Mouse (Mus musculus): ENCODE data around the gene Lhx3.

GRCm38 (mm10) chr2:26240330-26240729 lies 32.2 kb upstream of the Lhx3 start:
- TF ChIP-seq CTCF (conservative IDR thresholded peaks at IDR 0.05; ENCODE audit: low read length): no peak
- TF ChIP-seq POU5F1 (IDR thresholded peaks at IDR 0.05; ENCODE audit: borderline replicate concordance, low read length): no peak
- no peak for TF ChIP-seq NANOG (IDR thresholded peaks at IDR 0.05; ENCODE audit: borderline replicate concordance, low read length)

Measured in E14TG2a.4 (cell line).